Mouse (Mus musculus) intestine, embryonic 14.5 days (tissue): Measurements from ENCODE around the gene Rrp7a. TPM values are rescaled to one million over a fixed set of nuclear protein-coding genes. Genes with fewer than 3 reads are reported as not detected.

Experiments
- ATAC-seq: fragments of 200-750 bp; cut with Nextera tagmentation; replicated peaks from 2 replicates; pipeline ENCODE4 v1.8.0; 2017; ENCODE audit warnings: low read depth, moderate number of reproducible peaks, moderate TSS enrichment, moderate library complexity; ENCODE audit not compliant: low FRiP score, low TSS enrichment
- DNase-seq: peaks from one replicate; pipeline ENCODE4 v3.0.0-alpha.2; 2018; ENCODE audit warnings: low spot score
- H3K27ac ChIP-seq: fragments of 300-500 bp; sonication (generic); 2 replicates; pipeline ENCODE4 v1.5.1; 2014; ENCODE audit warnings: low read depth, mild to moderate bottlenecking, control low read depth
- H3K27me3 ChIP-seq: fragments of 300-500 bp; sonication (generic); replicated peaks from 2 replicates; pipeline ENCODE4 v1.6.1; 2014; ENCODE audit warnings: low read length, control low read depth; ENCODE audit not compliant: control insufficient read depth, insufficient read depth
- H3K36me3 ChIP-seq: fragments of 300-500 bp; sonication (generic); 2 replicates; pipeline ENCODE4 v1.6.1; 2014; ENCODE audit warnings: low read length, control low read depth; ENCODE audit not compliant: control insufficient read depth, insufficient read depth
- H3K4me1 ChIP-seq: fragments of 300-500 bp; sonication (generic); replicated peaks from 2 replicates; pipeline ENCODE4 v1.6.1; 2014; ENCODE audit warnings: low read length, control low read depth, mixed read lengths; ENCODE audit not compliant: control insufficient read depth, insufficient read depth
- H3K4me2 ChIP-seq: fragments of 300-500 bp; sonication (generic); 2 replicates; pipeline ENCODE4 v1.6.1; 2014; ENCODE audit warnings: low read length
- H3K4me3 ChIP-seq: fragments of 300-500 bp; sonication (generic); 2 replicates; pipeline ENCODE4 v1.5.1; 2014; ENCODE audit warnings: low read depth, low read length, control low read depth, mixed read lengths
- H3K9ac ChIP-seq: fragments of 300-500 bp; sonication (generic); 2 replicates; pipeline ENCODE4 v1.6.1; 2014; ENCODE audit warnings: mild to moderate bottlenecking, low read length
- H3K9me3 ChIP-seq: fragments of 300-500 bp; sonication (generic); 2 replicates; pipeline ENCODE4 v1.6.1; 2016; ENCODE audit warnings: low read length, control low read depth; ENCODE audit not compliant: control insufficient read depth
- WGBS: fragments of 180-500 bp; shearing (Covaris S2); extraction: QIAGEN DNeasy Blood & Tissue Kit; methylation state at CpG from one replicate; pipeline ENCODE4 v1.1.7; 2014; 5-methylcytosine and 5-hydroxymethylcytosine counted together
- polyA plus RNA-seq: library from polyadenylated mRNA; unstranded; fragments of >200 nt; fragmentation: Nextera tagmentation; extraction: Ambion mirVana; gene quantifications from 2 replicates; pipeline ENCODE4 v1.2.1, GENCODE M21; 2014

Gene Rrp7a
- polyA plus RNA-seq, 1 experiment from 2014 or later, result 60.7 TPM

DNA sequence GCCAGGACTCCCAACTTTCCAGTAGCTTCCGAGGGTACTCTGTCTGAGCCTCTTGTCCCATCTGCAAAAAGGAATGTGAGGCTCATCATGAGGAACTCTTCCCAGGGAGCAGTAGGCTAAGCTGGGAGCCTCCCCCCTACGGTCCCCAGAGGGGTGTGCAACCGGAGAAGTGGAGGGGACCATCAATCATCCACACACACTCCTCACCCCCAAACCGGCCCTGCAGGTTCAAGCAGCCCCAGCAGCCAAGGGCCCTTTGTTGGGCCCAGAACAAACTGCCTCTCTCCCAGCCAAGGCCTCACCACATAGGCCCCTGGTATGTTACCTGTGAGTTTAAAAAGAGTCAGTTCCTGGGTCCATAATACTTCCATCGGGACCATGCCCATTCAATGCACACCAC lies 44.5 kb upstream of the Rrp7a start:
- no peak overlapping the region for H3K4me2 ChIP-seq
- 48% methylated on average over 5 of the region's 5 CpGs for WGBS
- H3K27me3 ChIP-seq, result no peaks in the 10 kb centered on the region
- ATAC-seq (no peak), DNase-seq (no peak)
- no peak overlapping the region for H3K9ac ChIP-seq
- H3K4me1 ChIP-seq, result peaks cover 27% of the 10 kb centered on the region
- H3K27ac ChIP-seq, result no peak overlapping the region
- peaks cover 2% of the 10 kb centered on the region; the same call in 1 of the 2 replicates for H3K36me3 ChIP-seq
- no peaks in the 10 kb centered on the region for H3K9me3 ChIP-seq
- no peak overlapping the region for H3K4me3 ChIP-seq

- Histone ChIP-seq H3K9me3 (no peaks in the 10 kb centered on the region), H3K4me2 (no peak overlapping the region), H3K4me1 (peaks cover 27% of the 10 kb centered on the region), H3K27ac (no peak overlapping the region), H3K4me3 (no peak overlapping the region), H3K27me3 (no peaks in the 10 kb centered on the region), H3K36me3 (peaks cover 7% of the 10 kb centered on the region; the same call in 1 of the 2 replicates), H3K9ac (no peak overlapping the region)
- DNase-seq (no peak), ATAC-seq (no peak)
- 84% methylated on average over 3 of the region's 3 CpGs for WGBS
These were observed 44.0 kb upstream of the Rrp7a start for GRCm38 (mm10) chr15:83166642-83167041.

GRCm38 (mm10) chr15:83165526-83166315 lies 43.1 kb upstream of the Rrp7a start:
- Histone ChIP-seq H3K4me2 (no peak overlapping the region), H3K9ac (no peak overlapping the region), H3K27me3 (no peaks in the 10 kb centered on the region), H3K27ac (no peak overlapping the region), H3K36me3 (peaks cover 10% of the 10 kb centered on the region), H3K4me1 (peaks cover 18% of the 10 kb centered on the region), H3K9me3 (no peaks in the 10 kb centered on the region), H3K4me3 (no peak overlapping the region)
- ATAC-seq (no peak), DNase-seq (no peak)
- WGBS, result 92% methylated on average over 13 of the region's 13 CpGs

- 60% methylated on average over 5 of the region's 5 CpGs for WGBS
These were observed 42.4 kb upstream of the Rrp7a start for GRCm38 (mm10) chr15:83164971-83165471.

GRCm38 (mm10) chr15:83162818-83163485 lies 40.4 kb upstream of the Rrp7a start:
- no peak overlapping the region for H3K9ac ChIP-seq
- H3K9me3 ChIP-seq, result no peaks in the 10 kb centered on the region
- no peak overlapping the region for H3K27ac ChIP-seq
- 88% methylated on average over 11 of the region's 11 CpGs for WGBS
- H3K4me2 ChIP-seq, result no peak overlapping the region
- DNase-seq, result no peak
- H3K27me3 ChIP-seq, result no peaks in the 10 kb centered on the region
- H3K4me1 ChIP-seq, result peaks cover 13% of the 10 kb centered on the region; the same call in 1 of the 2 replicates
- H3K4me3 ChIP-seq, result no peak overlapping the region
- H3K36me3 ChIP-seq, result peaks cover 38% of the 10 kb centered on the region
- ATAC-seq, result no peak

More at GRCm38 (mm10) chr15:83164971-83165471, 42.4 kb upstream of the Rrp7a start:
- DNase-seq (no peak), ATAC-seq (0 out of 2 replicates have a peak, but pooled peaks have one; percentile 33)
- peaks cover 17% of the 10 kb centered on the region for H3K36me3 ChIP-seq
- no peak overlapping the region for H3K9ac ChIP-seq
- H3K27ac ChIP-seq, result no peak overlapping the region
- no peak overlapping the region for H3K4me2 ChIP-seq
- H3K27me3 ChIP-seq, result no peaks in the 10 kb centered on the region
- H3K9me3 ChIP-seq, result no peaks in the 10 kb centered on the region
- no peak overlapping the region for H3K4me3 ChIP-seq
- H3K4me1 ChIP-seq, result peaks cover 13% of the 10 kb centered on the region; the same call in 1 of the 2 replicates

- Histone ChIP-seq H3K4me2 (no peak overlapping the region), H3K27ac (no peak overlapping the region), H3K4me1 (peaks cover 7% of the 10 kb centered on the region; the same call in 1 of the 2 replicates), H3K9me3 (no peaks in the 10 kb centered on the region), H3K36me3 (peaks cover 43% of the 10 kb centered on the region), H3K9ac (no peak overlapping the region), H3K27me3 (no peaks in the 10 kb centered on the region), H3K4me3 (no peak overlapping the region)
- DNase-seq (no peak), ATAC-seq (no peak)
- WGBS, result 93% methylated on average over 4 of the region's 4 CpGs
These were observed 39.4 kb upstream of the Rrp7a start for GRCm38 (mm10) chr15:83162001-83162400.

GRCm38 (mm10) chr15:83161062-83161748 lies 38.6 kb upstream of the Rrp7a start:
- H3K36me3 ChIP-seq, result peaks cover 43% of the 10 kb centered on the region

GRCm38 (mm10) chr15:83160561-83160960 lies 38.0 kb upstream of the Rrp7a start:
- 0 out of 2 replicates have a peak, but pooled peaks cover 3% of the 10 kb centered on the region for H3K4me1 ChIP-seq
- H3K4me3 ChIP-seq, result no peak overlapping the region
- WGBS, result 93% methylated on average over 4 of the region's 4 CpGs
- no peak overlapping the region for H3K27ac ChIP-seq
- H3K27me3 ChIP-seq, result no peaks in the 10 kb centered on the region
- H3K9ac ChIP-seq, result no peak overlapping the region
- no peak overlapping the region for H3K4me2 ChIP-seq
- ATAC-seq, result no peak
- H3K9me3 ChIP-seq, result no peaks in the 10 kb centered on the region
- H3K36me3 ChIP-seq, result peaks cover 41% of the 10 kb centered on the region
- no peak for DNase-seq

More at GRCm38 (mm10) chr15:83161062-83161748, 38.6 kb upstream of the Rrp7a start:
- Histone ChIP-seq H3K9me3 (no peaks in the 10 kb centered on the region), H3K9ac (no peak overlapping the region), H3K4me3 (no peak overlapping the region), H3K27me3 (no peaks in the 10 kb centered on the region), H3K4me2 (no peak overlapping the region), H3K4me1 (0 out of 2 replicates have a peak, but pooled peaks cover 3% of the 10 kb centered on the region), H3K27ac (no peak overlapping the region)
- no peak for ATAC-seq
- DNase-seq, result no peak
- WGBS, result 73% methylated on average over 10 of the region's 10 CpGs
